Mouse (Mus musculus): Measurements from ENCODE around the gene Tmem207.

Gene Tmem207

GRCm38 (mm10) chr16:26454163-26454562, 72.4 kb downstream of the Tmem207 start:
- no peak for DNase-seq (ENCODE audit: low spot score)

Measured in embryo, embryonic 10 days (tissue).